Mouse (Mus musculus): ENCODE results near the gene Eef1akmt2. TPM values are rescaled to one million over a fixed set of nuclear protein-coding genes. Genes with fewer than 3 reads are reported as not detected.
A peak's percentile ranks its signal among the peaks of the same experiment; 100 is the strongest.

The Eef1akmt2 gene
- total RNA-seq, 4 experiments from 2014 or later = 29.3 to 36.5 (median 35.4) TPM

DNA sequence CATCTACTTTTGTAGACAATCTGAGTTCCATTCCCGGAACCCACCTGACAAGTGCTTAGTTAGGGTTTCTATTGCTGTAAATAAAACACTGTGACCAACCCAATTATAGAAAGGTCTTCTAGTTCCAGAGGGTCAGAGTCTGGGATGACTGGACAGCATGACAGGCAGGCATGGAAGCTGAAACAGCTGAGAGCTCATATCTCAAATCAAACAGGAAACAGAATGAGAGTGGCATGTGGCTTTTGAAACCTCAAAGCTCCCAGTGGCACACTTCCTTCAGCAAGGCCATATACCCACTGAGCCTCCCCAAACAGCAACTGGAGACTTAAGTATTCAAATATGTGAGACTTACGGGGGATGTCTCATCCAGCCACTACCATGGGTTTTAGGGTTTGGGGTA, 20.6 kb upstream of the Eef1akmt2 start:
- no peak for DNase-seq (ENCODE audit: low spot score in 2 of 2)

DNA sequence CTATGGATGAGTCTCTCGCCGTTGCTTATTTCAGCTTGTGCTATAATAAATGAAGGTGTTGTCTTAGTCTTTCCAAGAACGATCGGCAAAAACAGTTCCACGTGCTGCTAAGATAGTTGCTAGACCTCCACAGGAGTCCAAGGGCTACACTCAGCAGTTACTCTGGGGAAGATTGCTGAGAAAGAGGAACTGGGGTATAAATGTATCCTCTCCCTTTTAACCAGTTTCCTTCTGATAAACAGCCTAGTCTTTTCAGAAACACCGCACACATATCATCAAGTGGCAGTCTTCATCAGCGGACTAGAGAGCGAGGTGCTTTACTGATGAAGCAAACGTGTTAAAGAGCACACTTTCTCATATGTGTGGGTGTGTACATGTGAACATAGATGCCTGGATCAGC, 13.8 kb upstream of the Eef1akmt2 start:
- DNase-seq (ENCODE audit: low spot score in 2 of 2) = no peak

GRCm38 (mm10) chr7:132859042-132859958, 6.8 kb upstream of the Eef1akmt2 start, which contains the start of gene Abraxas2:
Gene Abraxas2 (plus strand): TSS chr7:132859225.
- peak; percentile 83 to 85 for DNase-seq (ENCODE audit: low spot score in 2 of 2)

DNA sequence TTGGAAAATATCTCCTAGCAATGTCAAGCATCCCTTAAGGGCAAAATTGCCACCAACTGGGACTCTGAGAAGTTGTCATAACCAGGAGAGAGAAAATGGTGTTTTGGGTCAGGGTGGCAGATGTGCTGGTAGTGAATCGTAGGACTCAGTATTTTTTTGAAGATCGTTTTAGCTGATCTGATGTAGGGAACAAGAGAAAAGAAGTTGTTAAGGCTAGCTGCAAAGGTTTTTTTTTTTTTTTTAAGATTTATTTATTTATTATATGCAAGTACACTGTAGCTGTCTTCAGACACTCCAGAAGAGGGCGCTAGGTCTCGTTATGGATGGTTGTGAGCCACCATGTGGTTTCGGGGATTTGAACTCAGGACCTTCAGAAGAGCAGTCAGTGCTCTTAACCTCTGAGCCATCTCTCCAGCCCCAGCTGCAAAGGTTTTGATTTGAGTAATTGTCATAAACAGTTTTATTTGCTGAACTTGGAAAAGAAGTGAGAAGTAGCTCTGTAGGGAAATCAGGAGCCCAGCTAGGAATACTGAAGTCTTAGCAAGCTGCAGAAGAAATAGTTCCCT, 5.7 kb upstream of the Eef1akmt2 start:
- no peak for DNase-seq (ENCODE audit: low spot score in 2 of 2)

DNA sequence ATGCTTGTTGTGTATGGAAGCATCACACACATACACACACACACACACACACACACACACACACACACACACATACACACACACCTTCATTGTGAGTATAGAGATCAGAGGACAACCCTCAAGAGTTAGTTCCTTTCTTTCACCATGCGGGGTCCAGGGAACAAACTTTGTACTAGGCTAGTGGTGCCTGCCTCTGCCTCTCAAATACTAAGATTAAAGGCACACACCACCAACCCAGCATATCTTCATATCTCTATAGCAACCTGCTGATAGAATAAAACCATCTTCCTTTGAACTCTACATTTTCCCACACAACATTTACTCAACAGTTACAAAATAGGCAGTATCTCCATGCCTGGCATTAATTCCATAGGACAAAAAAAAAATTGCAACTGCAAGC, 3.6 kb upstream of the Eef1akmt2 start:
- no peak for DNase-seq (ENCODE audit: low spot score in 2 of 2)

DNA sequence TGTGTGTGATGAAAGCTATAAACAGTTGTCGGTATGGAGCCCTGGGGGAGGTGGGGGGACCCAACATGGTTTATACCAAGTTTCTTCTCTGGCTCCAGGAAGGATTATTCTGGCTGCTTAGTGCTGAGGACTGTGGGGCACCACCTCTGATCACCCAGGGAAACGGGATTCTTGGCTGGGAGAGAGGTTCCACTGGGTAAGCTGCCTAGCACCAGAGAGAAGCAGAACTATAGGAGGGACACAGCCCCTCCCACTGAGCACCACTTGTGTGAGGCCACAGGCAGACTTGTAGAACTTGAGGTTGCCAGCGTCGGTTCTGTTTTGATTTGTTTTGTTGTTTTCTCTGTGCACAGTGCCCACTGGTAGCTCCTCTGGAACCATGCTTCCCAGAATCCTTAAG, 1.5 kb upstream of the Eef1akmt2 start:
- DNase-seq (ENCODE audit: low spot score in 2 of 2) = peak in 1 of 2 experiments; percentile 15

DNA sequence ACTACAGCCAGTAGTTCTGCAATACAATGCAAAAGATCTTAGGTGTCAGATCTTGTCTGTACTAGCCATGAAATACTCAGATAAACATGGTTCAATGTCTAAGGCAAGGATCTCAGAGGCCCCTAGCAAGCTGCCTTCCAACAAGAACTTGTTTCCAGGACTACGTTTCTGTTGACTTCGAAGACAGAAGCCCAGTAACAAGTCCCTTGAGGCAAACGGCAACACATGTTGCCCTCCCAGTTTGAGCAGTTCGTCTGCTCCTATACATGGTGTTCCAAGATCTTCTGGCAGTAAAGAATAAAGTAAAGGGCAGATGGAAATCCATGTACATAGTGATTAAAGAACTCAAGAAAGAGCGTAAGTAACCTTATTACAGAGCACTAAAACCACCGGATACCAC, 888 bp upstream of the Eef1akmt2 start:
- no peak for DNase-seq (ENCODE audit: low spot score in 2 of 2)

GRCm38 (mm10) chr7:132843152-132843551, 9.3 kb downstream of the Eef1akmt2 start:
- DNase-seq (ENCODE audit: low spot score in 2 of 2) = no peak

DNA sequence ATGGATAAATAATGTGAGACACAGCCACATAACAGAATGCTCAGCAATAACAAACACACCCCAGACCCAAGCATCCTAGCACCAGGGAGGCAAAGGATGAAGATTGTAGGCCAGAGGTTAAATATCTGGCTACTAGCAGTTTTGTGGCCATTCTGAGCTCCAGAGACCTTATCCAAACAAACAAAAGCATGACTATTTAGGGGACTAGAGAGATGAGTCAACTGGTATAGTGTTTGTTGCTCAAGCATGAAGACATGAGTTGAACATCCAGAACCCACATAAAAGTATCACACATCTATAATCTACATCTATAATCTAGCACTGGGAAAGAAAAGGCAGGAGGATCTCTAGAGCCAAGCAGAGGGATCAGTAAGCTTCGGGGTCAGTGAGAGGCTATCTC, 10.0 kb downstream of the Eef1akmt2 start:
- DNase-seq (ENCODE audit: low spot score in 2 of 2) = no peak

- no peak for DNase-seq (ENCODE audit: low spot score in 2 of 2)
These were observed 11.2 kb downstream of the Eef1akmt2 start for GRCm38 (mm10) chr7:132841287-132841686.

- DNase-seq (ENCODE audit: low spot score in 2 of 2) = no peak
These were observed 21.5 kb downstream of the Eef1akmt2 start for GRCm38 (mm10) chr7:132830955-132831354.

GRCm38 (mm10) chr7:132824346-132825022, 28.0 kb downstream of the Eef1akmt2 start:
- no peak for DNase-seq (ENCODE audit: low spot score in 2 of 2)

- no peak for DNase-seq (ENCODE audit: low spot score in 2 of 2)
These were observed 28.6 kb downstream of the Eef1akmt2 start for GRCm38 (mm10) chr7:132823832-132824231.

- DNase-seq (ENCODE audit: low spot score in 2 of 2) = no peak
These were observed 31.8 kb downstream of the Eef1akmt2 start for GRCm38 (mm10) chr7:132820692-132821091.

- no peak for DNase-seq (ENCODE audit: low spot score in 2 of 2)
These were observed 35.4 kb downstream of the Eef1akmt2 start for GRCm38 (mm10) chr7:132817056-132817455.

GRCm38 (mm10) chr7:132816528-132816927, 35.9 kb downstream of the Eef1akmt2 start:
- DNase-seq (ENCODE audit: low spot score in 2 of 2) = no peak

DNA sequence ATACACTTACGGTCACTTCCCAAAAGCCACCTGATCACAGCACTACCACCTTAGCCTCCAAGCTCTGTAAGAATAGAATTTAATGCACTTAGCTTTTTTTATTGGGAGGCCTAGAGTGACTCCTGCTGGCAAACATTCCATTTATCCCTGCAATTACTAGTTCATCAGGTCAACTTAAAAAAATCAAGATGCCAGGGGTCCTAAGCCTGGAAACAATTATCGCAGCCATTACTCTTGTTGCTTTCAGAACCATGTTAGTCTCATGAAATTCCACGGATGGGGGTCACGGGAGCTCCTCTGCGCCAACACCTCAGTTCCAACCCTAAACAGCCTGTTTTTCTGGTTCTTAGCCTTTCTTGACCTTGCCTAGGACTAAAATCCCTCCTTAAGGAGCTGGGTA, 37.4 kb downstream of the Eef1akmt2 start:
- no peak for DNase-seq (ENCODE audit: low spot score in 2 of 2)

- no peak for DNase-seq (ENCODE audit: low spot score in 2 of 2)
These were observed 38.4 kb downstream of the Eef1akmt2 start for GRCm38 (mm10) chr7:132814089-132814450.

- DNase-seq (ENCODE audit: low spot score in 2 of 2) = peak in 1 of 2 experiments; percentile 62
These were observed 38.9 kb downstream of the Eef1akmt2 start, which contains the start of gene Fam53b for GRCm38 (mm10) chr7:132813416-132814088. Gene Fam53b (minus strand): TSS chr7:132813886.

DNA sequence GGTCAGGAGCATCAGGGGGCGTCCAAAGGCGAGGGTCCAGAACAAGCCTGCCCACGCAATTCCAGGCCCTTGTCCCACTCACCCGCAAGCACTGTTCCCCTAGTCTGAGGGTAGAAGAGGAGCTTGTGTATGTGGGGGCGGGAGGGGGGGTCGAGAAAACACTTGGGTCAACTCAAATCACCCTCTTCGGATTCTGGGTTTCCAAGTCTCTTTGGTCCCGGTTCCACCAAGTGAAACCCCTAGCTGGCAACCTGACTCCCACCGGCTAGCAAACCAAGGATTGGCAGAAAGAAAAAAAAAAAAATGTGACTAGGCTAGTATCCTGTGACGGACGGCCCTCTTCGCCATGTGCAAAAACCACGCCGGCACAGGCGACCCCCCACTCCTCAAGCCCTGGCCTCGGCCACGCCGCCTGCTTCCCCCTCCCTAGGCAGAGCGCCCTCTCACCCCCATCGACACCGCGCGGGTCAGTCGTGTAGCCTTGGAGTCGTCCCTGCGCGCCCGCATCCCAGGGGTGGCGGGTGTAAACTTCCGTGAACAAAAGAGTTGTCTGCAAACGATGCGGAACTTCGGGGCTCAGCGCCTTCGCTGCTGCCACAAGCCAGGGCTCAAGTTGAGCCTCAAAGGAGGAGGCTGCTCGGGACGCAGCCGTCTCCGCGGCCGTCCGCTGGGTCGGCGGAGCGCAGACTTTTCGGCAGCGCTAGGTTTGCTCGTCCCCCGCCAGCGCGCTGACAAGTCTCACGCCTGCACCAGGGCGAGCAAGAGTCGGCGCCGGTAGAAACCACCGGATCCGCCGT, 39.7 kb downstream of the Eef1akmt2 start:
- no peak for DNase-seq (ENCODE audit: low spot score in 2 of 2)

Measured in layer of hippocampus, adult 8-10 months (tissue).